Mouse (Mus musculus) myocyte (in vitro differentiated cells): ENCODE measurements around the gene Lamtor1.
"Not testable (repeated sequence)": the region's sequence is repeated elsewhere in the genome, so short reads cannot be mapped to it uniquely, and the experiment has no call there.

Experiments
- E2F4 ChIP-seq: IDR thresholded peaks from one replicate; pipeline ENCODE4 v1.6.1; 2011; ENCODE audit warnings: mild to moderate bottlenecking, control low read depth, moderate library complexity; ENCODE audit not compliant: insufficient read depth
- MYOG ChIP-seq, 3 experiments: IDR thresholded peaks; one replicate each; pipeline ENCODE4 v1.6.1; 2011; ENCODE audit warnings: control low read depth in 2 of 3, low read depth in 2 of 3, mild to moderate bottlenecking in 2 of 3; ENCODE audit not compliant: insufficient read length in 2 of 3, control insufficient read depth in 1 of 3, insufficient read depth in 1 of 3
- POLR2A ChIP-seq: IDR thresholded peaks from one replicate; pipeline ENCODE4 v1.6.1; 2011; ENCODE audit warnings: low read depth, mild to moderate bottlenecking, control low read depth, moderate library complexity; ENCODE audit not compliant: insufficient read length
- POLR2AphosphoS2 ChIP-seq: IDR thresholded peaks from one replicate; pipeline ENCODE4 v1.6.1; 2011; ENCODE audit warnings: low read depth, control low read depth; ENCODE audit not compliant: insufficient read length
- TCF12 ChIP-seq: IDR thresholded peaks from one replicate; pipeline ENCODE4 v1.6.1; 2011; ENCODE audit warnings: mild to moderate bottlenecking, control low read depth; ENCODE audit not compliant: poor library complexity, insufficient read depth, severe bottlenecking
- TCF3 ChIP-seq: IDR thresholded peaks from one replicate; pipeline ENCODE4 v1.6.1; 2011; ENCODE audit warnings: low read depth, control low read depth; ENCODE audit not compliant: insufficient read length
- USF1 ChIP-seq: IDR thresholded peaks from one replicate; pipeline ENCODE4 v1.6.1; 2011; ENCODE audit warnings: low read depth, mild to moderate bottlenecking, control low read depth, moderate library complexity

- not testable (repeated sequence) for TF ChIP-seq MYOG (IDR thresholded peaks at IDR 0.05; ENCODE audit: control insufficient read depth in 1 of 3, insufficient read depth in 1 of 3, insufficient read length in 2 of 3, low read depth in 2 of 3); POLR2A; TCF12; POLR2AphosphoS2; USF1; TCF3; E2F4
Observed at GRCm38 (mm10) chr7:101949008-101949407, 43.3 kb downstream of the Lamtor1 start.
